Mouse (Mus musculus) adrenal gland, postnatal 25 days (tissue): ENCODE data around the gene Pias4. TPM values are rescaled to one million over a fixed set of nuclear protein-coding genes. Genes with fewer than 3 reads are reported as not detected.
A peak's percentile ranks its signal among the peaks of the same experiment; 100 is the strongest.

Experiments
- DNase-seq: peaks from one replicate; pipeline ENCODE4 v3.0.0; 2021; ENCODE audit warnings: mixed read lengths
- microRNA-seq, 2 experiments: library from miRNA; unstranded; fragments of <30 nt; microRNA quantifications; one replicate each; pipeline ENCODE4 v1.2.0; 2021
- total RNA-seq: library from RNA; stranded (reverse); gene quantifications from 2 replicates; pipeline ENCODE4 v1.2.3, GENCODE M21; 2021

Pias4 gene
- total RNA-seq, 1 experiment from 2014 or later = 36.9 TPM

GRCm38 (mm10) chr10:81138131-81138782, 29.5 kb downstream of the Pias4 start:
- no peak for DNase-seq

- peak; percentile 99 for DNase-seq
Measured at GRCm38 (mm10) chr10:81137252-81138130, 30.2 kb downstream of the Pias4 start.

GRCm38 (mm10) chr10:81136706-81137231, 31.0 kb downstream of the Pias4 start:
- peak; percentile 82 for DNase-seq

GRCm38 (mm10) chr10:81135831-81136705, 31.7 kb downstream of the Pias4 start:
- peak; percentile 72 for DNase-seq

GRCm38 (mm10) chr10:81134966-81135681, 32.6 kb downstream of the Pias4 start, which contains the start of gene Zbtb7a:
Zbtb7a (plus strand) TSS chr10:81135220.
- DNase-seq = peak; percentile 49

- peak; percentile 59 for DNase-seq
Measured at GRCm38 (mm10) chr10:81134181-81134587, 33.5 kb downstream of the Pias4 start.

DNA sequence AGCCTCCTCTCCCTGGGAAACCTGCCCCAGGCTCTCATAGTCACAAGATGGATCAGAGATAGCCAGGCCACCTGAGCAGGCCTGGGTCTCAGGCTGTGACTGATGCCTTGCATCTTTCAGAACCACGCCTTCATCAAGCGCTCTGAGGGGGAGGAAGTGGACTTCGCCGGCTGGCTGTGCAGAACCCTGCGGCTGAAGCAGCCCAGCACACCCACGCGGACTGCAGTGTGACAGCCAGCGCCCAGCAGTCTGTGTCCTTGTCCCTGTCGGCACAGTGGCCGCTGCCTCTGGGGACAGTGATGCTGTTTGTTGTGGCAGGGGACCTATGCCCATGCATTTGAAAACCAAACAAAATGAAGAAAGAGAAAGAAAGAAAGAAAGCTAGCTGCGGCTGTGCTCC, 44.2 kb downstream of the Pias4 start:
- DNase-seq = peak; percentile 59

- DNase-seq = no peak
Measured at GRCm38 (mm10) chr10:81122889-81123288, 44.8 kb downstream of the Pias4 start.

GRCm38 (mm10) chr10:81120650-81121049, 47.1 kb downstream of the Pias4 start:
- DNase-seq = no peak

- DNase-seq = no peak
Measured at GRCm38 (mm10) chr10:81119625-81120024, 48.1 kb downstream of the Pias4 start.

GRCm38 (mm10) chr10:81112946-81113345, 54.8 kb downstream of the Pias4 start:
- no peak for DNase-seq

DNA sequence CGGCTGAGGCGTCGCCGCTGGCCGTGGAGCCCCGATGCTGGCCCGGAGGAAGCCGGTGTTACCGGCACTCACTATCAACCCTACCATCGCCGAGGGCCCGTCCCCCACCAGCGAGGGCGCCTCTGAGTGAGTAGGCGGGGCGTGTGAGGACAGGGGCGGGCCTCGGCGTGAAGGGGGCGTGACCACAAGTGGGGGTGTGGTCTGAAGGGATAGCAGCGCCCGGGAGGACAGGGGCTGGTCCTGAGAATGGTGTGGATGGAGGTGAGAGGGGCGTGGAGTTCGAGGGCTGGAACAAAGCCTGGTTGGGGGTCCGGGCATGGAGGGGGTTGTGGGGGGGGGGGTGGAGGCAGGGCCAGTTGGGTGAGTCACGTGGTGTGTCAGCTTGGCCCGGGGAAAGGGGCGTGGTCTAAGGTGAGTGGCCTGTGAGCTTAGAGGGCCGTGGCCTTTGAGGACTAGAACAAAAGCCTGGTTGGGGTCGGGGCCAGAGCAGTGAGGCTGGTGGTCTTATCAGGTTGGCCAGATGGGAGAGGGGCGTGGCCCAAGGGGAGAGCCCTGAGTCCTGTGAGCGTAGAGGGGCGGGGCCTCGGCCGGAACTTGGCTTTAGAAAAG, 61.5 kb downstream of the Pias4 start:
- peak; percentile 88 for DNase-seq

DNA sequence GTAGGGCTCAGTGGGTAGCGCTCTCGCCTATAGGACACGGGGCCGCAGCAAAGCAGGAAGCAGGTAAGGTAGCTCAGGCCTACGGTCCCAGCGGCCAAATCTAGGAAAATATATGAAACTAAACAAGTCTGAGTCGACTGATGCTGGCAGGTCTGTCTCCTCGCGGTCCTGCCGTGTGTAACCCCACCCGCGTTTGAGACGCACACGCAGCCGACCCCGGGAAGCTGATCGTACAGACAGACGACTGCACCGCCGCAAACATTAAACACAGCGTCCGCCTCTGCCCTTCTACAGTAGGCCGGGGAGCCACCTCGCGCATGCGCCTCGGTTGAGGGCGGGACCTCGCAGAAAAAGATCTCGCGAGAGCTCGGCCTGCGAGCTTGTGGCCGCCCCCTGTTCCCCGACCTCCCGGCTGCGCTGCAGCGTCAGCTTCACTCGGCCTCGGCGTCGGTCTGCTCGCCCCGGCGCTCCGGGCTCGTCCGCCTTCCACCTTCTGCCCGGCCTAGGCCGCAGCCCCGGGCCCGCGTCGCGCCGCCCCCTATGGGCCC, 62.1 kb downstream of the Pias4 start, which contains the start of gene Map2k2:
TSS of gene Map2k2 (plus strand) at position 351 of the 548 bp plus-strand sequence.
- DNase-seq = peak; percentile 98

Small RNA genes within 50 kb of the gene (microRNA-seq; reads per million reads assigned to microRNA genes)
- gene Mir5615-1 (0 reads per million in 2 experiments), gene Mir5615-2 (0 reads per million in 2 experiments)

Other genes with a start within 250 kb of the Pias4 start
- gene Lmnb2, start 249.7 kb downstream of the Pias4 start, total RNA-seq = 14.4 and 15.2 TPM in 2 replicates
- gene Gadd45b, start 237.8 kb downstream of the Pias4 start, total RNA-seq = 15.3 and 15.4 TPM in 2 replicates
- gene Gng7, start 153.0 kb downstream of the Pias4 start, total RNA-seq = 4.5 and 7.8 TPM in 2 replicates
- 1.9 and 2.9 TPM in 2 replicates for gene Diras1, start 142.3 kb downstream of the Pias4 start, total RNA-seq
- 45.1 and 80.7 TPM in 2 replicates for gene Slc39a3, start 130.5 kb downstream of the Pias4 start, total RNA-seq
- gene Sgta, start 107.7 kb downstream of the Pias4 start, total RNA-seq = 198 and 223 TPM in 2 replicates
- 54.3 and 80.2 TPM in 2 replicates for gene Thop1, start 97.9 kb downstream of the Pias4 start, total RNA-seq
- gene Creb3l3, start 69.0 kb downstream of the Pias4 start, total RNA-seq = 1.6 and 2.7 TPM in 2 replicates
- 182 and 184 TPM in 2 replicates for gene Map2k2, start 62.0 kb downstream of the Pias4 start, total RNA-seq
- gene Zbtb7a, start 32.7 kb downstream of the Pias4 start, total RNA-seq = 72.8 and 96.8 TPM in 2 replicates
- gene Eef2, start 8.7 kb upstream of the Pias4 start, total RNA-seq = 1,495 and 1,572 TPM in 2 replicates
- gene Dapk3, start 15.1 kb upstream of the Pias4 start, total RNA-seq = 70.8 and 76.5 TPM in 2 replicates
- gene 4930442H23Rik, start 15.9 kb upstream of the Pias4 start, total RNA-seq = not detected in 2 replicates
- gene Nmrk2, start 34.1 kb upstream of the Pias4 start, total RNA-seq = not detected in 2 replicates
- 1.0 and 2.8 TPM in 2 replicates for gene Atcay, start 62.9 kb upstream of the Pias4 start, total RNA-seq
- gene Zfr2, start 65.2 kb upstream of the Pias4 start, total RNA-seq = 14.0 and 22.3 TPM in 2 replicates
- gene Matk, start 85.0 kb upstream of the Pias4 start, total RNA-seq = 0.82 and 1.4 TPM in 2 replicates
- 116 and 128 TPM in 2 replicates for gene Mrpl54, start 99.0 kb upstream of the Pias4 start, total RNA-seq
- 70.4 and 110 TPM in 2 replicates for gene Apba3, start 99.0 kb upstream of the Pias4 start, total RNA-seq
- gene Tjp3, start 123.7 kb upstream of the Pias4 start, total RNA-seq = 0.18 TPM in 1 of 2 replicates, not detected in the other
- gene Pip5k1c, start 125.0 kb upstream of the Pias4 start, total RNA-seq = 44.6 and 51.8 TPM in 2 replicates
- gene Cactin, start 153.2 kb upstream of the Pias4 start, total RNA-seq = 44.0 and 45.7 TPM in 2 replicates
- gene Tbxa2r, start 160.8 kb upstream of the Pias4 start, total RNA-seq = 65.7 and 69.5 TPM in 2 replicates
- 4.5 and 4.7 TPM in 2 replicates for gene Gipc3, start 175.3 kb upstream of the Pias4 start, total RNA-seq
- 102 and 111 TPM in 2 replicates for gene Hmg20b, start 182.6 kb upstream of the Pias4 start, total RNA-seq
- gene Mfsd12, start 189.6 kb upstream of the Pias4 start, total RNA-seq = 14.3 and 21.6 TPM in 2 replicates
- 1.4 and 2.4 TPM in 2 replicates for gene 4930404N11Rik, start 197.9 kb upstream of the Pias4 start, total RNA-seq
- 49.3 and 51.6 TPM in 2 replicates for gene Fzr1, start 210.6 kb upstream of the Pias4 start, total RNA-seq
- 48.4 and 52.7 TPM in 2 replicates for gene Dohh, start 216.5 kb upstream of the Pias4 start, total RNA-seq
- 1.7 TPM in 2 replicates for gene Gm48551, start 216.5 kb upstream of the Pias4 start, total RNA-seq
- gene Gm48552, start 221.1 kb upstream of the Pias4 start, total RNA-seq = 1.5 TPM in 1 of 2 replicates, not detected in the other
- gene Smim24, start 225.1 kb upstream of the Pias4 start, total RNA-seq = 1.4 TPM in 1 of 2 replicates, not detected in the other